Mouse (Mus musculus) myocyte (in vitro differentiated cells): ENCODE measurements around the gene Fam104a.

Source experiments
- CEBPB ChIP-seq: IDR thresholded peaks from 2 replicates; pipeline ENCODE4 v1.6.1; 2011; ENCODE audit warnings: mild to moderate bottlenecking, moderate library complexity; ENCODE audit not compliant: poor library complexity, insufficient read depth, severe bottlenecking
- MYOG ChIP-seq, 3 experiments: IDR thresholded peaks; one replicate each; pipeline ENCODE4 v1.6.1; 2011; ENCODE audit warnings: control low read depth in 2 of 3, low read depth in 2 of 3, mild to moderate bottlenecking in 2 of 3; ENCODE audit not compliant: insufficient read length in 2 of 3, control insufficient read depth in 1 of 3, insufficient read depth in 1 of 3
- POLR2A ChIP-seq: IDR thresholded peaks from one replicate; pipeline ENCODE4 v1.6.1; 2011; ENCODE audit warnings: low read depth, mild to moderate bottlenecking, control low read depth, moderate library complexity; ENCODE audit not compliant: insufficient read length

GRCm38 (mm10) chr11:113691318-113691717 lies 7.4 kb upstream of the Fam104a start:
- TF ChIP-seq MYOG (IDR thresholded peaks at IDR 0.05; ENCODE audit: control insufficient read depth in 1 of 3, insufficient read depth in 1 of 3, insufficient read length in 2 of 3, low read depth in 2 of 3) (no peak), POLR2A (no peak), CEBPB (no peak)
